Mouse (Mus musculus): ENCODE measurements around the gene Htr5b. TPM values are rescaled to one million over a fixed set of nuclear protein-coding genes. Genes with fewer than 3 reads are reported as not detected.

Htr5b gene
- total RNA-seq, 2 experiments from 2014 or later, result not detected

DNA sequence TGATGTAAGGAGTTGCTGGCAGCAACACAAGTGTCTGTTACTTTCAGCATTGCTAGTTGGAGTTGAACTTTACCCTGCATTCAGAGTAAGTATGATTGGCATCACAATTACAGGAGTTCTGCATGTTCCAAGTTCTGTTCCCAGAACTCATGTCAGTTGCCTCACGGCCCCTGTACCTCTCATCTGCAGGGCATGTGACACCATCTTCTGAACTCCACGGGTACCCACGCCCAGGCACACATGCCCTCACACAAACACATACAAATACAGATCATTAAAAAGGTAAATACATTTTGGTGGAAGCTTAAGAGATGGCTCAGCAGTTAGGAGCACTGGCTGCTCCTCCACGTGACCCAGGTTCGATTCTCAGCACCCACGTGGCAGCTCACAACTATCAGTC is 41.5 kb downstream of the Htr5b start:
- DNase-seq, result no peak

GRCm38 (mm10) chr1:121483091-121483490 is 45.2 kb downstream of the Htr5b start:
- peak in 1 of 2 experiments; percentile 7 for DNase-seq

DNA sequence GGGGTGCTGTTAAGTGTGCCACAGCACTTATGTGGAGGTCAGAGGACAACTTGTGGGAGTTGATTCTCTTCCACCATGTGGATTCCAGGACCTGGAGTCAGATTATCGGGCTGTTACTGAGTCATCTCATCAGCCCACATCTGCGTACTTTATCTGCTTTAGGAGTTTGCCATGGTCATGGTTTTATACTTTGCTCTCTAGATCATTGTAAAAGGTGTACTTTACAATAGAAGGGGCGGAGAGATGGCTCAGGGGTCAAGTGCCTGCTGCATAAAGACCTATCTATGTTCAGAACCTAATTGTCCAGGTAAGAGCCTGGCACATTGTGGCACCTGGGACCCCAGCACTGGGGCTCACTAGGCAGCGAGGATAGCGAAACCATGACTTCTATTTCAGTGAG is 48.9 kb downstream of the Htr5b start:
- DNase-seq, result no peak

- DNase-seq, result no peak
Measured at GRCm38 (mm10) chr1:121478284-121478980, 49.8 kb downstream of the Htr5b start.

DNA sequence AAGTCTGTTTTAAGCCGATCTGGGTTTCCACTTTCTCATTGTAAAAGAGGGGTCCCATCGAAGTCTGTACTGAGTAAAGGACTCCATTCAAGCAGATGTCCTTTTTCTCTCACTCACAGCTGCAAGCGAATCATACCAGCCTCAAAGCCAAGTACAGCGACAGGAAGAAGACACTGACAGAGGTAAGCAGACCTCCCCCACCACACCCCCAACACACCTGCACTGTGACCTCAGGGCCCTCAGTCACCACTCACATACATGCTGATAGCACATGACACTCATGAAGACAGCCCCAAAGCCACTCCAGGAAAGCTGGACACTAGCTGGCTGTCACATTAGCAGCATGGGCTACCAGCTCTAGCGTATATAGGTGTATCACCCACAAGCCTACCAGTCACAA is 50.5 kb downstream of the Htr5b start:
- DNase-seq, result no peak

- no peak for DNase-seq
Measured at GRCm38 (mm10) chr1:121471503-121471902, 56.8 kb downstream of the Htr5b start.

GRCm38 (mm10) chr1:121468271-121468670 is 60.0 kb downstream of the Htr5b start:
- peak; percentile 21 to 30 for DNase-seq

- DNase-seq, result no peak
Measured at GRCm38 (mm10) chr1:121466276-121466675, 62.0 kb downstream of the Htr5b start.

DNA sequence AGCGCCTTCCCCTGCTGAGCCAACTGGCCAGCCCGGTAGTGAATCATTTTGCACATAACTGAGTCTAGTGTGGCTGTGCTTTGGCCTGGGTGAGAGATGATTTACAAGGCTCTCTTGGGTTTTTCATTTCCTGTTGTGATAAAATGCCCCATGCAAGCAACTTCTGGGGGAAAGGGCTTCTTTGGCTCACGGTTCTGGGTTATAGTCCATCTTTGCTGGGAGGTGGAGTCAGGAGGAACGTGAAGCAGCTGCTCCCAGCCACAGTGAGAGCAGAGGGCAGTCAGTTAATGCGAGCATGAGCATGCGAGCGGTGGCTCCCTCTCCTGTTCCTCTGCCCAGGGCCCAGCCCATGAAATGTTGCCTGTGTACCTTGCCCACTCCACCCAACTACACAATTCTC is 64.5 kb downstream of the Htr5b start:
- no peak for DNase-seq

- DNase-seq, result no peak
Measured at GRCm38 (mm10) chr1:121462643-121463042, 65.6 kb downstream of the Htr5b start.

DNA sequence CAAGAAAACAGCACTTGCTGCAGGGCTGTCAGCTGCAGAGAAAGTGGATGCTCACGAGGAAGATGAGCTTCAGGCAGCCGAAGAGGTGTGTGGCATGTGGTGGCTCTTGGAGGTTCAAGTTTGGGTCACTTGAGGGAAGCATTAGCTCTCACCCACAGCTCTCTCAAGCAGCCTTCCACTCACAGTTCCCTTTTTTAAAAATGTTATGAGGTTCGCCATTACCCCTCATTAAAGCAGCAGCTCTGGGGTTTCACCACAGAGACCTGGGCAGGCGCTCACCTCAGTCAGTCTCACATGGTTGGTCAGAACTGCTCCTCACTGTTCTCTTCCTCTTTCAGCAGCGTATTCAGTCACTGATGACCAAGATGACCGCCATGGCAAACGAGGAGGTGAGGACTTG is 66.4 kb downstream of the Htr5b start:
- DNase-seq, result no peak

DNA sequence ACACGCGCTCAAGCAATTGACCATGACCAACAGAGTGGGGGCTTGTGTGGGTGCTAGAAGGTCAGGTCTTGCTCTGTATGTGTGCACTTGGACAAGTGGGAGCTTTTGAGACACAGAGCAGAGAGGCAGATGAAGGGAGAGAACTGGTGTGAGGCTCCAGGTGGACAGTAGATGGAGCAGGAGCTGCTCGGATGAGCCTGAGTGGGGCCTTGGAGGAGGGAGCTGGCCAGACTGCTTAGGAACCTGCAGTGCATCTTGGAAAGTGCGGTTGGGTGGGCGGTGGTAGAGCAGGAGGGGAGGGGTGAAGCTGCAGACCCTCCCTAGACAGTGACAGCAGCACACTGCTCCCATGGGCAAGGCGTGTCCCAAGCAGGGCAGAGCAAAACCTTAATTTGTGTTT is 68.2 kb downstream of the Htr5b start:
- no peak for DNase-seq

Other genes with a start within 250 kb of the Htr5b start
- 10 to 100 TPM; 48.7 to 64.1 TPM for gene Insig2, start 195.9 kb downstream of the Htr5b start, total RNA-seq (2021)
- gene Ccdc93, start 97.4 kb downstream of the Htr5b start, total RNA-seq (2021), result 10 to 100 TPM; 14.5 to 15.0 TPM
- gene Ddx18, start 39.5 kb upstream of the Htr5b start, total RNA-seq (2021), result 10 to 100 TPM; 19.4 to 20.1 TPM